Mouse (Mus musculus) embryonic facial prominence, embryonic 12.5 days (tissue): ENCODE data around the gene Adcy3. TPM values are rescaled to one million over a fixed set of nuclear protein-coding genes. Genes with fewer than 3 reads are reported as not detected.

Experiments used
- ATAC-seq: fragments of 200-750 bp; cut with Nextera tagmentation; 2 replicates; pipeline ENCODE4 v1.8.0; 2017; ENCODE audit not compliant: insufficient number of reproducible peaks, insufficient read depth, low FRiP score, low TSS enrichment
- H3K27ac ChIP-seq: fragments of 300-500 bp; sonication (generic); 2 replicates; pipeline ENCODE4 v1.5.1; 2016; ENCODE audit warnings: mild to moderate bottlenecking
- H3K27me3 ChIP-seq: fragments of 300-500 bp; sonication (generic); 2 replicates; pipeline ENCODE4 v1.6.1; 2016; ENCODE audit warnings: mild to moderate bottlenecking, moderate library complexity
- H3K36me3 ChIP-seq: fragments of 300-500 bp; sonication (generic); 2 replicates; pipeline ENCODE4 v1.6.1; 2016; ENCODE audit warnings: mild to moderate bottlenecking
- H3K4me1 ChIP-seq: fragments of 300-500 bp; sonication (generic); 2 replicates; pipeline ENCODE4 v1.6.1; 2016
- H3K4me2 ChIP-seq: fragments of 300-500 bp; sonication (generic); replicated peaks from 2 replicates; pipeline ENCODE4 v1.6.1; 2016; ENCODE audit warnings: mild to moderate bottlenecking, moderate library complexity
- H3K4me3 ChIP-seq: fragments of 300-500 bp; sonication (generic); 2 replicates; pipeline ENCODE4 v1.5.1; 2016; ENCODE audit warnings: mild to moderate bottlenecking
- H3K9ac ChIP-seq: fragments of 300-500 bp; sonication (generic); 2 replicates; pipeline ENCODE4 v1.6.1; 2016; ENCODE audit warnings: mild to moderate bottlenecking, moderate library complexity
- H3K9me3 ChIP-seq: fragments of 300-500 bp; sonication (generic); 2 replicates; pipeline ENCODE4 v1.6.1; 2016; ENCODE audit warnings: mild to moderate bottlenecking, moderate library complexity
- WGBS: fragments of 180-500 bp; shearing (Covaris S2); methylation state at CpG from one replicate; pipeline ENCODE4 v1.1.7; 2016; 5-methylcytosine and 5-hydroxymethylcytosine counted together
- polyA plus RNA-seq: library from polyadenylated mRNA; unstranded; fragments of >200 nt; fragmentation: Nextera tagmentation; extraction: Ambion mirVana; gene quantifications from 2 replicates; pipeline ENCODE4 v1.2.1, GENCODE M21; 2016

Gene Adcy3
- polyA plus RNA-seq, 1 experiment from 2014 or later = 16.2 TPM

- no peaks in the 10 kb centered on the region for H3K9me3 ChIP-seq
- H3K4me3 ChIP-seq = no peak overlapping the region
- H3K4me1 ChIP-seq = peaks cover 15% of the 10 kb centered on the region
- H3K27me3 ChIP-seq = no peaks in the 10 kb centered on the region
- ATAC-seq = no peak
- H3K4me2 ChIP-seq = no peak overlapping the region
- no peaks in the 10 kb centered on the region for H3K36me3 ChIP-seq
- H3K9ac ChIP-seq = no peak overlapping the region
- WGBS = 28% methylated on average over 2 of the region's 2 CpGs
- H3K27ac ChIP-seq = no peak overlapping the region
Measured at GRCm38 (mm10) chr12:4184648-4185047, 51.7 kb downstream of the Adcy3 start.

DNA sequence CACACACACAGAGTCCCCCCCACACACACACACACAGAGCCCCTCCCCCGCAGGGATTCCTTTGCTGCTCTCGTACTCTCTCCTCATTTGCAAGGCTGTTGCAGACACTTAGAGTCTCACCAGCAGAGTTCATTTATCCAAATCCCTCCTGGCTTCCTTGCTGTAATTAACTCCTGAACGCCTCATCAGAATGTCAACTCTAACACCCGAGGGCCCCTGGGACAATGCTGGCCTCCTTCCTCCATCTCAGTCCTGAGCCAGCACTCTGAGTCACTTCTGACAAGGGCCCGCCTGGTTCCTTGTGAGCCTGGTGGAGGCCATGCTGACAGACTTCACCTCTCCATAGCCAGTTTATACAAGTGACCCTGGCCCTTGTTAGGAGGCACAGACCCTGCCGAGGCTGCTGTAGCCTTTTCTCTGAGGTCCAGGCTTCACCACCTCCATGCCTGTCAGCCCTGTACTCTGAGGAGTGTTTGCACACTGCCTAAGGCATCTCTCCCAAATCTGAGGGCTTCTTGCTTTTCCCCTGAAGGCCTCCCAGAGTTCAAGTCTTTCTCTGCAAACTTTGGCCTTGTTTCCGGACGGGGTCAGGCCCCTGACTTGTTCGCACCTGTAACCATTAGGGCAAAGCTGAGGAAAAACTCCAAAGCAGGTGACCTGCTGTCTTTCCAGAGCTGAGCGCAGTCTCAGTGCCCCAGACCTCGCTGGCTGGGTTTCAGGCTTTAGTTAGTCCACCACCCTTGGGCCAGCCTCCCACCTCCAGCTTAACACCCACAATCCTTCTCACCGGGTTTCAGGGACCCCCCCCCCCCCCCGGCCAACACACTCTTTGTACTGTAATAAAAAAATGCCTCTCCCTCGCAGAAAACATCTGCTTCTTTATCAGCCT lies 55.5 kb downstream of the Adcy3 start:
- Histone ChIP-seq H3K4me1 (peaks cover 31% of the 10 kb centered on the region), H3K9ac (no peak overlapping the region), H3K9me3 (no peaks in the 10 kb centered on the region), H3K4me2 (no peak overlapping the region), H3K27ac (peak overlapping the region; percentile 67), H3K27me3 (no peaks in the 10 kb centered on the region), H3K36me3 (no peaks in the 10 kb centered on the region), H3K4me3 (no peak overlapping the region)
- ATAC-seq = peak; percentile 48; the same call in 1 of the 2 replicates
- 30% methylated on average over 14 of the region's 14 CpGs for WGBS

- WGBS = 42% methylated on average over 5 of the region's 5 CpGs
- no peak overlapping the region for H3K4me2 ChIP-seq
- H3K36me3 ChIP-seq = no peaks in the 10 kb centered on the region
- no peaks in the 10 kb centered on the region for H3K9me3 ChIP-seq
- 0 out of 2 replicates have a peak overlapping the region, but pooled peaks have one; percentile 67 for H3K27ac ChIP-seq
- no peaks in the 10 kb centered on the region for H3K27me3 ChIP-seq
- no peak overlapping the region for H3K9ac ChIP-seq
- H3K4me3 ChIP-seq = no peak overlapping the region
- ATAC-seq = no peak
- peaks cover 35% of the 10 kb centered on the region for H3K4me1 ChIP-seq
Measured at GRCm38 (mm10) chr12:4189060-4189447, 56.2 kb downstream of the Adcy3 start.

DNA sequence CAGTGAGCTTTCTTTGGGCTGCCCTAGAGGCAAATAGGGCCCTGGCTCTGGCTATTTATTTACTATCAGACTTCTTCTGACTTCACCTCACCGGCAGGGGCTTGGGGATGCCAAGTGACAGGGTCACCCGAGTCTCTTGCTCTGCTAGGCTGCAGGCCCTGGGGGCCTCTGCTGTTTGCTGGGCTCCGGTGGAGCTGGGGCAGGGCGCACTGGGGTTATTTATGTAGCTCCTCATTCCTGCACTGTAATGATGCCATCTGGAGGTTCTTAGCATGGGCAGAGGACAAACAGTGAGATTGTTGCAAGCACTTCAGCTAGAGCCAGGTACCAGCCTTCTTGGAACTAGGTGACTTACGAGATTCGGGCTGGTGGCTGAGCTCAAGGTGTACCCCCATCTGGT lies 59.6 kb downstream of the Adcy3 start:
- 41% methylated on average over 6 of the region's 6 CpGs for WGBS
- Histone ChIP-seq H3K4me3 (no peak overlapping the region), H3K4me2 (no peak overlapping the region), H3K36me3 (no peaks in the 10 kb centered on the region), H3K9ac (no peak overlapping the region), H3K4me1 (peaks cover 35% of the 10 kb centered on the region), H3K27me3 (no peaks in the 10 kb centered on the region), H3K9me3 (no peaks in the 10 kb centered on the region), H3K27ac (peak overlapping the region; percentile 42; the same call in 1 of the 2 replicates)
- no peak for ATAC-seq

DNA sequence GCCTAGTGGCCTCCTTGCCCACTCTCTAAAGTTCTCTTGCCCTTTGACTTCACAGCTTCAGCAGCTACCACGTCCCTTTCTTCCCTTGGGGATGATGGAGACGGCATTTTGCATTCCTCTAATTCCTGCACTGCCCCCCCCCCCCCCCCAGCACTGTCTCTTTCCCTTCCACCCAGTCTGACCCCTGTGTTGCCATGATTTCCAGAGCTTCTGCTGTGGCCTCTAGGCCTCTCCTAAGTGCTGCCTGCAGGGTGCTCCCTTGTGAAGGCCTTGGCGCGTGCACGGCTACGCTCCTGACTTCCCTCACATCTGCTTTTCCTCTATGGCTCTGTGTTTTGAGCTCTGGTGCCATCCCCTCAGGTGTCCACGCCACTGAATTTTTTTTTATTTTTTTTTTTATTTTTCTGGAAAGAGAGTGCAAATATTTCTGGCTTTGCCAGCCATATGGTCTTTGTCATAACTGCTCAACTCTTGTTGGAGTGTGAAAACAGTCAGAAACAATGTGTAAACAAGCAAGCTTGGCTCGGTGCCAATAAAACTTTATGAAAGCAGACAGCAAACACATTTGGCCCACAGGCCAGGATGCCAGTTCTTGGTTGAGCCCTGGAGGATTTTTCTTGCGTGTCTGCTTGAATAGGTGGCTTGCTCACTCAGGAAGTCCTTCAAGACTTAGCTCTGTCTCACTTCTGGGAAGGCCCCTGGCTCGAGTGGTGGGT lies 60.3 kb downstream of the Adcy3 start:
- 33% methylated on average over 10 of the region's 10 CpGs for WGBS
- no peak for ATAC-seq
- Histone ChIP-seq H3K36me3 (peaks cover 6% of the 10 kb centered on the region; the same call in 1 of the 2 replicates), H3K27me3 (no peaks in the 10 kb centered on the region), H3K4me2 (no peak overlapping the region), H3K27ac (peak overlapping the region; percentile 42; the same call in 1 of the 2 replicates), H3K4me3 (no peak overlapping the region), H3K4me1 (peaks cover 31% of the 10 kb centered on the region), H3K9ac (no peak overlapping the region), H3K9me3 (no peaks in the 10 kb centered on the region)

GRCm38 (mm10) chr12:4194643-4195042 lies 61.7 kb downstream of the Adcy3 start:
- WGBS = 93% methylated on average over 14 of the region's 14 CpGs
- Histone ChIP-seq H3K36me3 (peaks cover 17% of the 10 kb centered on the region; the same call in 1 of the 2 replicates), H3K4me1 (peaks cover 20% of the 10 kb centered on the region), H3K27me3 (no peaks in the 10 kb centered on the region), H3K9me3 (no peaks in the 10 kb centered on the region), H3K9ac (no peak overlapping the region), H3K4me2 (no peak overlapping the region), H3K4me3 (no peak overlapping the region), H3K27ac (no peak overlapping the region)
- no peak for ATAC-seq

DNA sequence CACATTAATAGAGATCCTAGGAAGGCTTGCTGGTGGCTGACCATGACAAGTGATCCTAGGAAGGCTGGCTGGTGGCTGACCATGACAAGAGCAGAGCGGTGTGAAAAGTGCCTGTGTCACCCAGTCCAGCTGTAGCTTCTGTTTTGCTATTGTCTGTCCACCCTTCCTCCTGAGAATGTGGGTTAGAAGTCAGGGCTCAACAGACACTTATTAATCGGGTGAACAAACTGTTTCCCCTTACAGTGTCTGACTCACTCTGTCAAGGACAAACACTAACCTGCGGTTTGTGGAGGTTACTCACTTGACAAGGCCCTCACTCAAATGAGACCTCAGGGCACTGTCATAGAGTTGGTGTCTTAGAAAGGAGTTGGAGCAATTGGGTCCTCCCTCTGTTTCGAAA lies 65.8 kb downstream of the Adcy3 start:
- Histone ChIP-seq H3K4me1 (0 out of 2 replicates have a peak, but pooled peaks cover 1% of the 10 kb centered on the region), H3K27me3 (no peaks in the 10 kb centered on the region), H3K36me3 (peaks cover 41% of the 10 kb centered on the region; the same call in 1 of the 2 replicates), H3K27ac (no peak overlapping the region), H3K9me3 (no peaks in the 10 kb centered on the region), H3K4me3 (no peak overlapping the region), H3K9ac (no peak overlapping the region), H3K4me2 (no peak overlapping the region)
- WGBS = 92% methylated on average over 4 of the region's 4 CpGs
- no peak for ATAC-seq

GRCm38 (mm10) chr12:4199271-4199670 lies 66.4 kb downstream of the Adcy3 start:
- Histone ChIP-seq H3K36me3 (peaks cover 43% of the 10 kb centered on the region; the same call in 1 of the 2 replicates), H3K4me2 (no peak overlapping the region), H3K27me3 (no peaks in the 10 kb centered on the region), H3K9ac (no peak overlapping the region), H3K4me1 (no peaks in the 10 kb centered on the region), H3K27ac (no peak overlapping the region), H3K4me3 (no peak overlapping the region), H3K9me3 (no peaks in the 10 kb centered on the region)
- 96% methylated on average over 11 of the region's 11 CpGs for WGBS
- no peak for ATAC-seq

DNA sequence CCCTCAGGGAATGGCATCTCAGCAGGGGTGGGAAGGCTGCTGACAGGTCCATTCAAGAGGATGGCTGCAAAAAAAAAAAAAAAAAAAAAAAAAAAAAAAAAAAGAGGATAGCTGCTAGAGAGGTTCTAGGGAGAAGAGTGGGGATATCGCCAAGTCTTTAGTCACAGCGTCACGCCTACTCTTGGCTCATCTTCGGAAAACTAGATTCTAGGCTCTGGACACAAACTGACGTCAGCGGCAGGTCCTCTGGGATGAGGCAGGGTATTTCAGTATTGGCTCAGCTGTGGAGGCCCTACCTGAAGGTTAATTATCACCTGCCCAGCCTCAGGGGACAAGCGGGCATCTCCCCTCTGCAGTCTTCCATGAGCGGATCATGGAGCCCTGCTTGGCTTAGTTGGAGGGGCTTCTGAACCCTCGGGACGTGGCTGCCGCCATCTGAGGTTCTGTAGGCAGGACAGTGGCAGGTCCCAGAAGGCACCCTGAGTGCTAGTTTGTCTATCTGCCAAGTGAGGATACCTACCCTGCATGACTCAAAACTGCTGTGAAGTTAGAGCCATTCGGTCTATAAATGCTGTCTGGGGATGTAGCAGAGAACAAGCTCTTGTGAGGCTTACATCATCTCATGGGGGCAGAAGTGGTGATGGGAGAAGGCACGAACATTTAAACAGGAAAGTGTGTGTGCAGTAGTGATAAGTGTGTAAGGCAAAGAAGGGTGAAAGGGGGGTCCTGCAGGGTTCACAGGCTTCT lies 68.7 kb downstream of the Adcy3 start:
- WGBS = 87% methylated on average over 13 of the region's 13 CpGs
- H3K4me2 ChIP-seq = no peak overlapping the region
- H3K9me3 ChIP-seq = no peaks in the 10 kb centered on the region
- no peaks in the 10 kb centered on the region for H3K27me3 ChIP-seq
- H3K4me1 ChIP-seq = no peaks in the 10 kb centered on the region
- no peak for ATAC-seq
- no peak overlapping the region for H3K27ac ChIP-seq
- no peak overlapping the region for H3K9ac ChIP-seq
- peaks cover 65% of the 10 kb centered on the region for H3K36me3 ChIP-seq
- H3K4me3 ChIP-seq = no peak overlapping the region

DNA sequence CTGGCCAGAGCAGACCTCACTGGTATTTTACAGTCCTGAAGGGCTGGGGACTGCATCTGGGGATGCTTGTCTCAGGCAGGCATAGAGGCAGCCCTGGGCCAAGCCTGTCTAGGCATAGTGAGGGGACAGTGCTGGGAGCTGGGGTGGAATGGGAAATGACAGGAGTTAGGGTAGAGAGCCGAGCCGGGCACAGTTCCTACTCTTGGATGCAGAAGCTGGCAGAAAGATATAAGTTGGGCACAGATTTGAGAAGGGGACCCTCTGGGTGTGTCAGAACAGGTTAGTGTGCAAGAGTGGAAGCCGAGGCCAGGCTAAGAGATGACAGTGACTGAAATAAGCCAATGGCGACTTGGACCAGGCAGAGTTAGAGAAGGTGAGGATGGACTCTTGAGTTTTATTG lies 69.3 kb downstream of the Adcy3 start:
- Histone ChIP-seq H3K4me2 (no peak overlapping the region), H3K36me3 (peaks cover 68% of the 10 kb centered on the region), H3K4me1 (no peaks in the 10 kb centered on the region), H3K9ac (no peak overlapping the region), H3K4me3 (no peak overlapping the region), H3K27me3 (no peaks in the 10 kb centered on the region), H3K9me3 (no peaks in the 10 kb centered on the region), H3K27ac (no peak overlapping the region)
- 86% methylated on average over 4 of the region's 4 CpGs for WGBS
- ATAC-seq = no peak

- Histone ChIP-seq H3K27me3 (no peaks in the 10 kb centered on the region), H3K4me2 (no peak overlapping the region), H3K36me3 (peaks cover 69% of the 10 kb centered on the region), H3K4me3 (no peak overlapping the region), H3K9me3 (no peaks in the 10 kb centered on the region), H3K27ac (no peak overlapping the region), H3K9ac (no peak overlapping the region), H3K4me1 (no peaks in the 10 kb centered on the region)
- no peak for ATAC-seq
- 93% methylated on average over 11 of the region's 11 CpGs for WGBS
Measured at GRCm38 (mm10) chr12:4206106-4206505, 73.2 kb downstream of the Adcy3 start.
